14 mouse cellular contexts compared by ENCODE assay signal in genomic region chr12:28773815-28774214, GRCm38 (mm10). TPM values are rescaled to one million over a fixed set of nuclear protein-coding genes. Genes with fewer than 3 reads are reported as not detected.
DNase-seq lines count a peak whose midpoint lies in the region; ATAC-seq and TF ChIP-seq lines count a peak whose summit lies in the region.
"Had no signal": no experiment of that assay in that cellular context is flagged by ENCODE, and none has a peak within 500 bp of the region (broad histone marks: within the 10 kb centered on the region; RNA-seq: fewer than 3 reads in every experiment).

No protein-coding gene starts in this region.

- no peaks in the 10 kb centered on the region for H3K27me3 ChIP-seq in forebrain, embryonic 14.5 days (replicated peaks; ENCODE audit: control insufficient read depth, insufficient read depth, low read length)
- H3K27me3 ChIP-seq in forebrain, embryonic 11.5 days (ENCODE audit: control insufficient read depth, insufficient read depth, low read length), result no peaks in the 10 kb centered on the region
- H3K27me3 ChIP-seq in liver, embryonic 14.5 days (ENCODE audit: control insufficient read depth, insufficient read depth, low read length), result no peaks in the 10 kb centered on the region
- H3K27me3 ChIP-seq in ES-Bruce4 (ENCODE audit: control insufficient read depth, insufficient read depth, low read length, poor library complexity, severe bottlenecking), result no peaks in the 10 kb centered on the region
- H3K27me3 ChIP-seq: forebrain, embryonic 13.5 days had no signal

- peaks cover 10% of the 10 kb centered on the region for H3K4me1 ChIP-seq in forebrain, embryonic 14.5 days (ENCODE audit: control insufficient read depth, insufficient read depth, low read length)
- no peaks in the 10 kb centered on the region for H3K4me1 ChIP-seq in forebrain, embryonic 11.5 days (replicated peaks; ENCODE audit: control insufficient read depth, insufficient read depth, low read length)
- no peaks in the 10 kb centered on the region for H3K4me1 ChIP-seq in liver, embryonic 14.5 days (replicated peaks; ENCODE audit: control insufficient read depth in 2 of 2, insufficient read depth in 2 of 2, low read length in 1 of 2)
- no peaks in the 10 kb centered on the region for H3K4me1 ChIP-seq in ES-Bruce4 (ENCODE audit: control insufficient read depth, insufficient read depth, low read length)

- H3K27ac ChIP-seq in forebrain, embryonic 14.5 days (ENCODE audit: low read depth, low read length), result no peak overlapping the region
- H3K27ac ChIP-seq in forebrain, embryonic 11.5 days (ENCODE audit: low read depth, low read length), result no peak overlapping the region
- no peak overlapping the region for H3K27ac ChIP-seq in liver, embryonic 14.5 days
- H3K27ac ChIP-seq in ES-Bruce4 (ENCODE audit: insufficient read depth, low read length), result no peak overlapping the region
- H3K27ac ChIP-seq: forebrain, embryonic 13.5 days; heart, embryonic 10.5 days had no signal

- 0 out of 2 replicates have a peak, but pooled peaks cover 2% of the 10 kb centered on the region for H3K36me3 ChIP-seq in forebrain, embryonic 14.5 days (ENCODE audit: control insufficient read depth, insufficient read depth, low read length)
- no peaks in the 10 kb centered on the region; the same call in 1 of the 2 replicates for H3K36me3 ChIP-seq in forebrain, embryonic 11.5 days (ENCODE audit: control insufficient read depth, insufficient read depth, low read length)
- no peaks in the 10 kb centered on the region for H3K36me3 ChIP-seq in liver, embryonic 14.5 days (replicated peaks; ENCODE audit: control insufficient read depth, insufficient read depth, low read depth)
- H3K36me3 ChIP-seq in ES-Bruce4 (ENCODE audit: control insufficient read depth, insufficient read depth, low read length, poor library complexity, severe bottlenecking), result no peaks in the 10 kb centered on the region
- H3K36me3 ChIP-seq: heart, embryonic 10.5 days had no signal

- 81% methylated on average over 3 of the region's 3 CpGs for WGBS in forebrain, embryonic 14.5 days
- WGBS in forebrain, embryonic 11.5 days, result 86% methylated on average over 3 of the region's 3 CpGs
- 67% methylated on average over 3 of the region's 3 CpGs for WGBS in liver, embryonic 14.5 days (ENCODE audit: insufficient replicate concordance)

- ATAC-seq in forebrain, embryonic 14.5 days, result no peak
- ATAC-seq in forebrain, embryonic 11.5 days (replicated peaks; ENCODE audit: low FRiP score), result no peak
- ATAC-seq in liver, embryonic 14.5 days (ENCODE audit: insufficient read depth), result no peak
- ATAC-seq in erythroblast, adult 5-6 weeks (replicated peaks; ENCODE audit: low FRiP score, poor library complexity, severe bottlenecking), result 0 out of 2 replicates have a peak, but pooled peaks have one; percentile 30
- ATAC-seq: forebrain, embryonic 13.5 days; hindbrain, embryonic 16.5 days had no signal

- TF ChIP-seq EP300 in liver, embryonic 14.5 days (IDR thresholded peaks at IDR 0.05; ENCODE audit: low read depth), result no peak
- TF ChIP-seq EP300 in ES-Bruce4 (IDR thresholded peaks at IDR 0.05; ENCODE audit: insufficient read depth, low read depth, low read length), result no peak

- H3K9me3 ChIP-seq in forebrain, embryonic 14.5 days (replicated peaks; ENCODE audit: control insufficient read depth, low read length), result no peaks in the 10 kb centered on the region
- H3K9me3 ChIP-seq in forebrain, embryonic 11.5 days (ENCODE audit: control insufficient read depth, low read length), result no peaks in the 10 kb centered on the region
- H3K9me3 ChIP-seq in liver, embryonic 14.5 days (ENCODE audit: control insufficient read depth, low read length), result no peaks in the 10 kb centered on the region
- H3K9me3 ChIP-seq in ES-Bruce4 (replicated peaks; ENCODE audit: control insufficient read depth, insufficient read depth, low read length, poor library complexity, severe bottlenecking), result 0 out of 2 replicates have a peak, but pooled peaks cover 3% of the 10 kb centered on the region
- H3K9me3 ChIP-seq: forebrain, embryonic 13.5 days; heart, embryonic 10.5 days had no signal

- peak; percentile 40 for DNase-seq in forebrain, embryonic 14.5 days (ENCODE audit: low spot score)
- no peak for DNase-seq in forebrain, embryonic 11.5 days (ENCODE audit: low spot score)
- no peak for DNase-seq in liver, embryonic 14.5 days (ENCODE audit: low read depth in 3 of 3, low spot score in 3 of 3)
- DNase-seq in liver, result no peak
- DNase-seq in left cerebral cortex, adult 9 months (ENCODE audit: low spot score in 2 of 2), result no peak
- DNase-seq in spleen, postnatal 14 days (ENCODE audit: low spot score in 2 of 2), result no peak
- DNase-seq: cerebellum, adult 18-20 months; kidney, postnatal 36 days; right cerebral cortex, postnatal 25 days had no signal

- H3K4me3 ChIP-seq in forebrain, embryonic 14.5 days (ENCODE audit: low read depth, low read length), result no peak overlapping the region
- H3K4me3 ChIP-seq in forebrain, embryonic 11.5 days (ENCODE audit: low read depth, low read length), result no peak overlapping the region
- H3K4me3 ChIP-seq in liver, embryonic 14.5 days (ENCODE audit: insufficient read depth in 1 of 2, low read depth in 2 of 2, low read length in 2 of 2), result no peak overlapping the region
- H3K4me3 ChIP-seq in ES-Bruce4 (ENCODE audit: low read depth, low read length), result no peak overlapping the region
- H3K4me3 ChIP-seq: forebrain, embryonic 13.5 days; heart, embryonic 10.5 days had no signal

- H3K4me2 ChIP-seq in forebrain, embryonic 14.5 days (ENCODE audit: low read length), result no peak overlapping the region
- no peak overlapping the region for H3K4me2 ChIP-seq in forebrain, embryonic 11.5 days (ENCODE audit: low read depth, low read length, severe bottlenecking)
- no peak overlapping the region for H3K4me2 ChIP-seq in liver, embryonic 14.5 days (ENCODE audit: low read depth)
- H3K4me2 ChIP-seq: forebrain, embryonic 13.5 days had no signal

- peak; percentile 69 for TF ChIP-seq CTCF in liver, embryonic 14.5 days (IDR thresholded peaks at IDR 0.05; ENCODE audit: low read depth)
- TF ChIP-seq CTCF in ES-Bruce4 (IDR thresholded peaks at IDR 0.05; ENCODE audit: low read depth, low read length), result peak; percentile 39

- no peak for TF ChIP-seq POLR2A in ES-Bruce4 (IDR thresholded peaks at IDR 0.05; ENCODE audit: insufficient read depth, low read length)

- no peak overlapping the region for H3K9ac ChIP-seq in forebrain, embryonic 14.5 days (ENCODE audit: low read length)
- H3K9ac ChIP-seq in forebrain, embryonic 11.5 days (ENCODE audit: low read length), result no peak overlapping the region
- H3K9ac ChIP-seq in liver, embryonic 14.5 days (replicated peaks), result no peak overlapping the region
- no peak overlapping the region for H3K9ac ChIP-seq in ES-Bruce4 (ENCODE audit: low read depth, poor library complexity, severe bottlenecking)
- H3K9ac ChIP-seq: forebrain, embryonic 13.5 days had no signal

RNA-seq across cellular contexts. Expression of gene Eipr1, which starts 22.2 kb away (rescaled TPM):
- 80.9 and 87.5 TPM in 2 replicates for polyA plus RNA-seq in forebrain, embryonic 14.5 days (2014; fragmentation: Nextera tagmentation; extraction: Ambion mirVana)
- polyA plus RNA-seq in forebrain, embryonic 11.5 days (2014; fragmentation: Nextera tagmentation; extraction: Ambion mirVana), result 36.3 and 40.3 TPM in 2 replicates
- polyA plus RNA-seq in liver, embryonic 14.5 days (2012; rRNA removed), result 15.2 and 18.6 TPM in 2 replicates
- polyA plus RNA-seq in liver, embryonic 14.5 days (2014; fragmentation: Nextera tagmentation; extraction: Ambion mirVana), result 29.4 and 31.8 TPM in 2 replicates
- 18.4 and 24.2 TPM in 2 replicates for polyA plus RNA-seq in ES-Bruce4 (2011; ENCODE audit: insufficient read depth, insufficient read length, low read depth, missing spikeins)
- 15.3 and 41.1 TPM in 2 replicates for total RNA-seq in erythroblast, adult 5-6 weeks (2015; ENCODE audit: low replicate concordance)
- total RNA-seq in erythroblast, adult 5-6 weeks (2017; ENCODE audit: low replicate concordance), result 20.8 and 21.6 TPM in 2 replicates

RNA-seq across cellular contexts. Expression of gene Trappc12, which starts 23.5 kb away (rescaled TPM):
- polyA plus RNA-seq in forebrain, embryonic 14.5 days (2014; fragmentation: Nextera tagmentation; extraction: Ambion mirVana), result 38.4 and 43.2 TPM in 2 replicates
- polyA plus RNA-seq in forebrain, embryonic 11.5 days (2014; fragmentation: Nextera tagmentation; extraction: Ambion mirVana), result 40.0 and 40.1 TPM in 2 replicates
- polyA plus RNA-seq in liver, embryonic 14.5 days (2012; rRNA removed), result 9.9 and 11.6 TPM in 2 replicates
- polyA plus RNA-seq in liver, embryonic 14.5 days (2014; fragmentation: Nextera tagmentation; extraction: Ambion mirVana), result 13.1 and 15.9 TPM in 2 replicates
- polyA plus RNA-seq in ES-Bruce4 (2011; ENCODE audit: insufficient read depth, insufficient read length, low read depth, missing spikeins), result 27.4 and 29.6 TPM in 2 replicates
- 6.9 and 13.0 TPM in 2 replicates for total RNA-seq in erythroblast, adult 5-6 weeks (2015; ENCODE audit: low replicate concordance)
- total RNA-seq in erythroblast, adult 5-6 weeks (2017; ENCODE audit: low replicate concordance), result 13.1 and 13.7 TPM in 2 replicates
